Mouse (Mus musculus) heart, adult 18-20 months (tissue): ENCODE results near the gene Mical3. TPM values are rescaled to one million over a fixed set of nuclear protein-coding genes. Genes with fewer than 3 reads are reported as not detected.
A peak's percentile ranks its signal among the peaks of the same experiment; 100 is the strongest.

Experiments
- DNase-seq, 2 experiments: peaks; one replicate each; pipeline ENCODE4 v3.0.0; 2021 to 2022; ENCODE audit warnings: mixed read lengths in 1 of 2
- total RNA-seq, 2 experiments: library from RNA; stranded (reverse); gene quantifications; 2 replicates each; pipeline ENCODE4 v1.2.3; 2021

Gene Mical3
- total RNA-seq, 2 experiments from 2014 or later = 109 to 123 TPM

GRCm38 (mm10) chr6:121081288-121082093 is 49.3 kb downstream of the Mical3 start:
- DNase-seq = no peak

- DNase-seq = no peak
These were observed 52.6 kb downstream of the Mical3 start for GRCm38 (mm10) chr6:121078175-121078574.

GRCm38 (mm10) chr6:121076929-121077566 is 53.8 kb downstream of the Mical3 start:
- no peak for DNase-seq

- no peak for DNase-seq
These were observed 55.0 kb downstream of the Mical3 start for GRCm38 (mm10) chr6:121075763-121076162.

GRCm38 (mm10) chr6:121073312-121073711 is 57.5 kb downstream of the Mical3 start:
- no peak for DNase-seq

GRCm38 (mm10) chr6:121072615-121073014 is 58.2 kb downstream of the Mical3 start:
- no peak for DNase-seq

- peak in 1 of 2 experiments; percentile 58 for DNase-seq
These were observed 60.1 kb downstream of the Mical3 start for GRCm38 (mm10) chr6:121070584-121071230.

GRCm38 (mm10) chr6:121069156-121069555 is 61.6 kb downstream of the Mical3 start:
- peak in 1 of 2 experiments; percentile 55 for DNase-seq

- DNase-seq = no peak
These were observed 62.7 kb downstream of the Mical3 start for GRCm38 (mm10) chr6:121068087-121068464.

- peak in 1 of 2 experiments; percentile 72 for DNase-seq
These were observed 63.2 kb downstream of the Mical3 start for GRCm38 (mm10) chr6:121067426-121068086.

- peak in 1 of 2 experiments; percentile 50 for DNase-seq
These were observed 64.0 kb downstream of the Mical3 start for GRCm38 (mm10) chr6:121066761-121067160.

- DNase-seq = no peak
These were observed 66.3 kb downstream of the Mical3 start for GRCm38 (mm10) chr6:121064356-121065015.

GRCm38 (mm10) chr6:121063771-121064170 is 67.0 kb downstream of the Mical3 start:
- no peak for DNase-seq

GRCm38 (mm10) chr6:121062891-121063408 is 67.8 kb downstream of the Mical3 start:
- no peak for DNase-seq

- no peak for DNase-seq
These were observed 72.8 kb downstream of the Mical3 start for GRCm38 (mm10) chr6:121058039-121058438.

- DNase-seq = peak in 1 of 2 experiments; percentile 58
These were observed 73.4 kb downstream of the Mical3 start for GRCm38 (mm10) chr6:121057181-121057956.

- DNase-seq = no peak
These were observed 75.3 kb downstream of the Mical3 start for GRCm38 (mm10) chr6:121055496-121055895.

- no peak for DNase-seq
These were observed 75.9 kb downstream of the Mical3 start for GRCm38 (mm10) chr6:121054908-121055307.

GRCm38 (mm10) chr6:121054340-121054739 is 76.5 kb downstream of the Mical3 start:
- DNase-seq = no peak

- DNase-seq = peak; percentile 53 to 73
These were observed 77.2 kb downstream of the Mical3 start for GRCm38 (mm10) chr6:121053585-121054112.
